Mouse (Mus musculus): ENCODE data around the gene Rnf168. TPM values are rescaled to one million over a fixed set of nuclear protein-coding genes. Genes with fewer than 3 reads are reported as not detected.

Rnf168 gene
- polyA plus RNA-seq, 1 experiment from 2014 or later: 15.6 TPM

- 64% methylated on average over 2 of the region's 2 CpGs for WGBS (ENCODE audit: insufficient replicate concordance)
- no peaks in the 10 kb centered on the region for H3K9me3 ChIP-seq (replicated peaks)
- H3K27ac ChIP-seq (replicated peaks): no peak overlapping the region
- H3K27me3 ChIP-seq: no peaks in the 10 kb centered on the region
- H3K4me1 ChIP-seq (replicated peaks): no peaks in the 10 kb centered on the region
- H3K36me3 ChIP-seq (replicated peaks): no peaks in the 10 kb centered on the region
- ATAC-seq (ENCODE audit: insufficient read depth): no peak
- no peak overlapping the region for H3K4me2 ChIP-seq
- no peak overlapping the region for H3K9ac ChIP-seq
- no peak overlapping the region for H3K4me3 ChIP-seq (replicated peaks)
These were observed 39.3 kb downstream of the Rnf168 start for GRCm38 (mm10) chr16:32316601-32317000.

- ATAC-seq (ENCODE audit: insufficient read depth): no peak
- Histone ChIP-seq H3K27ac (replicated peaks) (no peak overlapping the region), H3K9me3 (replicated peaks) (no peaks in the 10 kb centered on the region), H3K9ac (no peak overlapping the region), H3K4me1 (replicated peaks) (peaks cover 7% of the 10 kb centered on the region; the same call in 1 of the 2 replicates), H3K36me3 (replicated peaks) (no peaks in the 10 kb centered on the region), H3K4me3 (replicated peaks) (no peak overlapping the region), H3K4me2 (0 out of 2 replicates have a peak overlapping the region, but pooled peaks have one; percentile 2), H3K27me3 (no peaks in the 10 kb centered on the region)
- 21% methylated on average over 7 of the region's 7 CpGs for WGBS (ENCODE audit: insufficient replicate concordance)
These were observed 46.7 kb downstream of the Rnf168 start for GRCm38 (mm10) chr16:32323953-32324352.

GRCm38 (mm10) chr16:32330876-32331670 lies 53.8 kb downstream of the Rnf168 start:
- WGBS (ENCODE audit: insufficient replicate concordance): 48% methylated on average over 9 of the region's 9 CpGs
- peak overlapping the region; percentile 95 for H3K27ac ChIP-seq (replicated peaks)
- H3K4me2 ChIP-seq: peak overlapping the region; percentile 74
- no peaks in the 10 kb centered on the region for H3K36me3 ChIP-seq (replicated peaks)
- H3K9me3 ChIP-seq (replicated peaks): no peaks in the 10 kb centered on the region
- H3K27me3 ChIP-seq: no peaks in the 10 kb centered on the region
- H3K4me3 ChIP-seq (replicated peaks): peak overlapping the region; percentile 93
- peaks cover 28% of the 10 kb centered on the region for H3K4me1 ChIP-seq (replicated peaks)
- ATAC-seq (ENCODE audit: insufficient read depth): no peak
- peak overlapping the region; percentile 95 for H3K9ac ChIP-seq

- Histone ChIP-seq H3K4me1 (replicated peaks) (peaks cover 35% of the 10 kb centered on the region), H3K36me3 (replicated peaks) (no peaks in the 10 kb centered on the region), H3K27me3 (no peaks in the 10 kb centered on the region), H3K9me3 (replicated peaks) (no peaks in the 10 kb centered on the region), H3K4me2 (peak within 1 kb of the TSS; percentile 74), H3K9ac (peak within 1 kb of the TSS; percentile 95), H3K27ac (replicated peaks) (peak within 1 kb of the TSS; percentile 95), H3K4me3 (replicated peaks) (peak within 1 kb of the TSS; percentile 93)
- peak; percentile 95 for ATAC-seq (ENCODE audit: insufficient read depth)
- under 1% methylated on average over 52 of the region's 52 CpGs for WGBS (ENCODE audit: insufficient replicate concordance)
These were observed 54.8 kb downstream of the Rnf168 start, which contains the start of gene Ubxn7 for GRCm38 (mm10) chr16:32332040-32332555. TSS of gene Ubxn7 (plus strand) at chr16:32332257.

GRCm38 (mm10) chr16:32332556-32333511 lies 55.6 kb downstream of the Rnf168 start:
- peak overlapping the region; percentile 95 for H3K9ac ChIP-seq
- H3K9me3 ChIP-seq (replicated peaks): no peaks in the 10 kb centered on the region
- WGBS (ENCODE audit: insufficient replicate concordance): under 1% methylated on average over 54 of the region's 54 CpGs
- peak overlapping the region; percentile 93 for H3K4me3 ChIP-seq (replicated peaks)
- ATAC-seq (ENCODE audit: insufficient read depth): peak; percentile 73
- H3K27ac ChIP-seq (replicated peaks): peak overlapping the region; percentile 95
- no peaks in the 10 kb centered on the region for H3K27me3 ChIP-seq
- peaks cover 35% of the 10 kb centered on the region for H3K4me1 ChIP-seq (replicated peaks)
- H3K36me3 ChIP-seq (replicated peaks): no peaks in the 10 kb centered on the region
- H3K4me2 ChIP-seq: peak overlapping the region; percentile 74

GRCm38 (mm10) chr16:32335146-32335545 lies 57.9 kb downstream of the Rnf168 start:
- Histone ChIP-seq H3K27ac (replicated peaks) (no peak overlapping the region), H3K9ac (no peak overlapping the region), H3K36me3 (replicated peaks) (no peaks in the 10 kb centered on the region), H3K4me2 (no peak overlapping the region), H3K4me3 (replicated peaks) (no peak overlapping the region), H3K27me3 (no peaks in the 10 kb centered on the region), H3K9me3 (replicated peaks) (no peaks in the 10 kb centered on the region), H3K4me1 (replicated peaks) (peaks cover 36% of the 10 kb centered on the region)
- WGBS (ENCODE audit: insufficient replicate concordance): 76% methylated on average over 5 of the region's 5 CpGs
- ATAC-seq (ENCODE audit: insufficient read depth): no peak

GRCm38 (mm10) chr16:32336026-32336780 lies 58.9 kb downstream of the Rnf168 start:
- WGBS (ENCODE audit: insufficient replicate concordance): 59% methylated on average over 7 of the region's 7 CpGs
- H3K36me3 ChIP-seq (replicated peaks): no peaks in the 10 kb centered on the region
- no peaks in the 10 kb centered on the region for H3K9me3 ChIP-seq (replicated peaks)
- no peak for ATAC-seq (ENCODE audit: insufficient read depth)
- no peak overlapping the region for H3K4me2 ChIP-seq
- no peak overlapping the region for H3K27ac ChIP-seq (replicated peaks)
- H3K4me1 ChIP-seq (replicated peaks): peaks cover 36% of the 10 kb centered on the region
- H3K27me3 ChIP-seq: no peaks in the 10 kb centered on the region
- H3K9ac ChIP-seq: no peak overlapping the region
- no peak overlapping the region for H3K4me3 ChIP-seq (replicated peaks)

GRCm38 (mm10) chr16:32337001-32337400 lies 59.7 kb downstream of the Rnf168 start:
- Histone ChIP-seq H3K4me1 (replicated peaks) (peaks cover 32% of the 10 kb centered on the region), H3K9me3 (replicated peaks) (no peaks in the 10 kb centered on the region), H3K4me3 (replicated peaks) (no peak overlapping the region), H3K27ac (replicated peaks) (no peak overlapping the region), H3K36me3 (replicated peaks) (no peaks in the 10 kb centered on the region), H3K27me3 (no peaks in the 10 kb centered on the region), H3K9ac (no peak overlapping the region), H3K4me2 (no peak overlapping the region)
- no peak for ATAC-seq (ENCODE audit: insufficient read depth)

- Histone ChIP-seq H3K9me3 (replicated peaks) (no peaks in the 10 kb centered on the region), H3K27ac (replicated peaks) (no peak overlapping the region), H3K4me1 (replicated peaks) (peaks cover 28% of the 10 kb centered on the region), H3K9ac (no peak overlapping the region), H3K36me3 (replicated peaks) (no peaks in the 10 kb centered on the region), H3K27me3 (no peaks in the 10 kb centered on the region), H3K4me3 (replicated peaks) (no peak overlapping the region), H3K4me2 (no peak overlapping the region)
- ATAC-seq (ENCODE audit: insufficient read depth): peak; percentile 15; the same call in 1 of the 2 replicates
- 20% methylated on average over 1 of the region's 1 CpGs for WGBS (ENCODE audit: insufficient replicate concordance)
These were observed 63.2 kb downstream of the Rnf168 start for GRCm38 (mm10) chr16:32340451-32340850.

GRCm38 (mm10) chr16:32345521-32345920 lies 68.3 kb downstream of the Rnf168 start:
- no peaks in the 10 kb centered on the region for H3K36me3 ChIP-seq (replicated peaks)
- peaks cover 16% of the 10 kb centered on the region for H3K4me1 ChIP-seq (replicated peaks)
- H3K4me2 ChIP-seq: no peak overlapping the region
- no peak for ATAC-seq (ENCODE audit: insufficient read depth)
- H3K9me3 ChIP-seq (replicated peaks): no peaks in the 10 kb centered on the region
- H3K9ac ChIP-seq: no peak overlapping the region
- no peak overlapping the region for H3K27ac ChIP-seq (replicated peaks)
- H3K27me3 ChIP-seq: no peaks in the 10 kb centered on the region
- H3K4me3 ChIP-seq (replicated peaks): no peak overlapping the region
